Mouse (Mus musculus): ENCODE measurements at regions not wholly inside any gene's neighbourhood (a gene's known extent, or its start where the extent isn't known, plus 50 kb on each side); places are given as distances from the start of the nearest gene placed in this dataset.

DNA sequence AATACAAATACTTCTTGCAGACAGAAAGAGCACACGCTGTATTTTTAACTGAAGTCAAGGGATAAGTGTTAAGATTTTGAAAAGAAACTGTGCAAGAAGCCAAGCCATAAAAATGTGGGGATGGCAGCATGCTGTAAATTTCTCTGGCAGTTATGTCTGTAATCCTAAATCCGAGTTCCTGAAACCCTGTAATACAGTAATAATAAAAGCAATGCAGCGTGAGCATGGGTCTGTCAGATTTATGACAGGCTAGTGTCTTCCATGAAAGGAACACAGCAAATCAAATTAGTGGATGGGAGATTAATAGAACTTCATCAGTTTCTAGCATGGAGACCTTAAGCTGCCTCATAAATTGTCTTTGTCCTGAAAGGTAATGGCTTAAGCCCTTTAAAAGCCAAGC, 597.7 kb downstream of the 1190002N15Rik start:
- no peak for DNase-seq (ENCODE audit: low spot score in 2 of 2)
- H3K27ac ChIP-seq: no peak overlapping the region
- TF ChIP-seq CTCF (conservative IDR thresholded peaks at IDR 0.05): no peak
- no peak overlapping the region for H3K4me3 ChIP-seq

DNA sequence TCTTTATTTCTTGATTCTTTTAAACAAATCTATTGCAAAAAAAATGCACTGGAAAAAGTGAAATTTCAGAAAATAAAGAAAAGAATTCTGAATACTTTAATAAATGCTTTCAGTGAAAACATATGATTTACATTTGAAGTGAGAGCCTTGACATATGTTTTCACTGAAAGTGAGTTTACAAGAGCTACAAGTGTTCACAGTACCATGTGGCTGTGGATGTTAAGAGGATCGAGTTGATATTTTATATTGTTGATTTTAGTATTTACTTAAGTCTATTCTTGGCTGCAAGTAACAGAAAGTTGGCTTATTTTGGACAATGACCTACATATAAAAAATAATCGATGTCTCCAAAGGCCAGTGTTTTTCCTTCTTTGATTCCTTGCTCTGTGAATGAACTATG, 607.2 kb downstream of the 1190002N15Rik start:
- DNase-seq (ENCODE audit: low spot score in 2 of 2): no peak
- H3K4me3 ChIP-seq: no peak overlapping the region
- H3K27ac ChIP-seq: no peak overlapping the region
- no peak for TF ChIP-seq CTCF (conservative IDR thresholded peaks at IDR 0.05)

GRCm38 (mm10) chr9:93889256-93889655, 648.6 kb downstream of the 1190002N15Rik start:
- DNase-seq (ENCODE audit: low spot score in 2 of 2): peak in 1 of 2 experiments; percentile 12
- Histone ChIP-seq H3K27ac (no peak overlapping the region), H3K4me3 (no peak overlapping the region)
- TF ChIP-seq CTCF (conservative IDR thresholded peaks at IDR 0.05): no peak

DNA sequence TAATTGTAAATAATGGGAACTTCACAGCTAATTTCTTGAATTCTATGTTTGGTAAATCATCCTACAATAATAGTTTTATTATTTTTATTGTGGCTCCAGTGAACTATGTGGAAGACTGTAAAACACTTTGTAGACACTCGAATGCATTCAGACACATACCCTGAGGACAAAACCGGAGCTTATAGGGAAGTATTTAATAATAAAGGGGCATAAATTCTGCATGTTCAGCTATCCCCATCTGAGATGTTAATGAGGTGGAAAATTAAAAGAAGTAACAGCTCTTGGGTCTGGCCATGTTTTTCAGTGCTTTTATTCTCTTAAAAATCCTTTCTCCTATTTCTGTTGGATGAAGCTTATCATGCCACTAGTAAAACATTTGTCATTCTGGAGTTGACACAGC, 657.8 kb downstream of the 1190002N15Rik start:
- no peak for TF ChIP-seq CTCF (conservative IDR thresholded peaks at IDR 0.05)
- DNase-seq (ENCODE audit: low spot score in 2 of 2): no peak
- Histone ChIP-seq H3K27ac (no peak overlapping the region), H3K4me3 (no peak overlapping the region)

DNA sequence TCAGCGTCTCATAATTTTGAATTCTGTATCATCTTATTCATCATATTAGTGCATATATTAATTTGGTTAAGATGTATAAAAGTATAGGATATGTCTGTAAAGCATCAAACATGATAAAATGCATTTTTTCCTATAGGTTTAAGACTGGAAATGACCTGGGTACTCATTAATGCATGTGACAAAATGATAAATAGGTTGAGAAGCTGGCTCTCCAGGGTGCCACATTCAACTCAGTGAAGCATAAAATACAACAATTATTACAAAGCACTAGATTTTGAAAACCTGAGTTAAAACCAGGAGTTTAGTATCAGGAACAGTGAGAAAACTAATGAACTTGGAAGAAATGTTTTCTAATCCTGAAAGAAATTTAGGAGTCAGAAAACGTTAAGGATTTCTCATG, 658.3 kb downstream of the 1190002N15Rik start:
- DNase-seq (ENCODE audit: low spot score in 2 of 2): no peak

GRCm38 (mm10) chr9:93870778-93871177, 667.1 kb downstream of the 1190002N15Rik start:
- TF ChIP-seq CTCF (conservative IDR thresholded peaks at IDR 0.05): no peak
- H3K27ac ChIP-seq: no peak overlapping the region
- H3K4me3 ChIP-seq: no peak overlapping the region
- DNase-seq (ENCODE audit: low spot score in 2 of 2): peak in 1 of 2 experiments; percentile 3

More for the DNA sequence above, 658.3 kb downstream of the 1190002N15Rik start:
- Histone ChIP-seq H3K4me3 (no peak overlapping the region), H3K27ac (no peak overlapping the region)
- TF ChIP-seq CTCF (conservative IDR thresholded peaks at IDR 0.05): no peak

- no peak for DNase-seq (ENCODE audit: low spot score in 2 of 2)
- TF ChIP-seq CTCF (conservative IDR thresholded peaks at IDR 0.05): no peak
- Histone ChIP-seq H3K4me3 (no peak overlapping the region), H3K27ac (no peak overlapping the region)
Observed at GRCm38 (mm10) chr9:93857937-93858336, 679.9 kb downstream of the 1190002N15Rik start.

DNA sequence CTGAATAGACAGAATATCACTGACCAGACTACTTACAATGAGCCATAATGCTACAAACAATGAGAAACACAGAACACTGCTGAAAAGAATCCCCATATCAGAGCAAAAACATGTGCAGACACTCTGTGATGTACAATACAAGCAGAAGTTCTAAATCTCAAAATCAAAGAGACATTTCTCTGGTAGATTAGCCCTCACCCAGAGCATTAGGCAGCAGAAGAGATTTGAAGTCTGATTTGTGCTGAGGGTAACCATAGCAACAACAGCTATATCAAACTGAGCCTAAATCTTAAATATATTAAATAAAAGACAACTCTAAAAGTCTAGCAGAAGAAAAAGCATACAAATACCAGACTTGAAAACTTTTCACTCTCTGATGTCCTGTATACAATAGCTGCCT, 691.5 kb downstream of the 1190002N15Rik start:
- no peak for DNase-seq (ENCODE audit: low spot score in 2 of 2)
- TF ChIP-seq CTCF (conservative IDR thresholded peaks at IDR 0.05): no peak
- no peak overlapping the region for H3K4me3 ChIP-seq
- H3K27ac ChIP-seq: no peak overlapping the region

- no peak overlapping the region for H3K27ac ChIP-seq
- TF ChIP-seq CTCF (conservative IDR thresholded peaks at IDR 0.05): no peak
- no peak for DNase-seq (ENCODE audit: low spot score in 2 of 2)
- no peak overlapping the region for H3K4me3 ChIP-seq
Observed at GRCm38 (mm10) chr9:93843869-93844268, 694.0 kb downstream of the 1190002N15Rik start.

All from layer of hippocampus, adult 2 months (tissue).